Mouse (Mus musculus): ENCODE measurements around the gene Hmgb1. TPM values are rescaled to one million over a fixed set of nuclear protein-coding genes. Genes with fewer than 3 reads are reported as not detected.

The Hmgb1 gene
- polyA plus RNA-seq, 1 experiment: 15.2 TPM

DNA sequence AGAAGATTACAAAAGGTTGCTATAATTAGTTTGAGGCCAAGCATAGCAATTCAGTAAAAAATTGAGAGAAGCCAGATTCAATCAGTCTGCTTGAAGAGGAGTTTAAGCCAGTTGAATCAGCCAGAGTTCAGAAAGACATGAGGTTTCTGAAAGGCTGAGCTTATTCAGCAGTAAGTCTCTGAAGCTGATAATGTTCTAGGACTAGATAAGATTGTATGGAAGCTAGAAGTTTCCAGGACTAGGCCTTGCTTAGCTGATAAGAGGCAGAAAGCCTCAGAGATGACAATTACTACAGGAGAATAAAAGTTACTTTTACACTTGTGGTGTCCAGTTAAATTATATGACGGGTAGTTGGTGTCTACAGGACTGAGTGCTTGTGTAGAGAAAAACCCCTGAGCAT, 5.9 kb upstream of the Hmgb1 start:
- Histone ChIP-seq H3K36me3 (ENCODE audit: control insufficient read depth, insufficient read depth, low read length) (peaks cover 5% of the 10 kb centered on the region), H3K27ac (ENCODE audit: control insufficient read depth, insufficient read depth, low read depth, low read length) (no peak overlapping the region)
- TF ChIP-seq CTCF (IDR thresholded peaks at IDR 0.05; ENCODE audit: control insufficient read depth, insufficient read depth, insufficient replicate concordance, low read depth, low read length): no peak
- no peak for TF ChIP-seq POLR2A (IDR thresholded peaks at IDR 0.05; ENCODE audit: control insufficient read depth, low read depth, low read length)

DNA sequence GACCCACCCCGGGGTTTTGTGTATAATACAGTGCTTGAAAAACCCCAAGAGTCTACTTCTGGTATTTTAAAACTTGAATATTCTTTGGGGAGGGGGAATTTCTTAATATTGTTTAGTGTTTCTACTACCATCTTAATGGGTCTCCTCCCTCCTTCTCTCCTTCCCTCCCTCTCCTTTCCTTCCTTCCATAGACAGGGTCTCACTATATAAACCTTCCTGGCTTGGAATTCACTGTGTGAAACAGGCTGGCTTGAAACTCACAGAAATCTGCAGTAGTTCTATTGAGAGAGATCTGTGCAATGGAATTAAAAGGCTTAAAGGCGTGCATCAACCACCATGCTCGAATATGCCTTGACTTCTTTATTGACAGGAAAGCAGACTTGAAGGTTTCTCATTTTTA, 1.5 kb upstream of the Hmgb1 start:
- H3K4me3 ChIP-seq (ENCODE audit: control insufficient read depth, low read depth, low read length): peak overlapping the region; percentile 5; the same call in 1 of the 2 replicates
- peaks cover 2% of the 10 kb centered on the region for H3K36me3 ChIP-seq (ENCODE audit: control insufficient read depth, insufficient read depth, low read length)

More for the DNA sequence above, 5.9 kb upstream of the Hmgb1 start:
- H3K4me3 ChIP-seq (ENCODE audit: control insufficient read depth, low read depth, low read length): no peak overlapping the region
- H3K27me3 ChIP-seq (ENCODE audit: control insufficient read depth, insufficient read depth, low read length): no peaks in the 10 kb centered on the region
- H3K4me1 ChIP-seq (ENCODE audit: control insufficient read depth, insufficient read depth, low read length): peaks cover 3% of the 10 kb centered on the region

GRCm38 (mm10) chr5:149184844-149185186, 526 bp upstream of the Hmgb1 start:
- Histone ChIP-seq H3K4me3 (ENCODE audit: control insufficient read depth, low read depth, low read length) (peak overlapping the region; percentile 100), H3K4me1 (ENCODE audit: control insufficient read depth, insufficient read depth, low read length) (peaks cover 8% of the 10 kb centered on the region; the same call in 1 of the 2 replicates), H3K36me3 (ENCODE audit: control insufficient read depth, insufficient read depth, low read length) (peaks cover 2% of the 10 kb centered on the region), H3K27me3 (ENCODE audit: control insufficient read depth, insufficient read depth, low read length) (no peaks in the 10 kb centered on the region), H3K27ac (ENCODE audit: control insufficient read depth, insufficient read depth, low read depth, low read length) (peak overlapping the region; percentile 99)
- TF ChIP-seq POLR2A (IDR thresholded peaks at IDR 0.05; ENCODE audit: control insufficient read depth, low read depth, low read length): no peak
- TF ChIP-seq CTCF (IDR thresholded peaks at IDR 0.05; ENCODE audit: control insufficient read depth, insufficient read depth, insufficient replicate concordance, low read depth, low read length): no peak

More for the DNA sequence above, 1.5 kb upstream of the Hmgb1 start:
- TF ChIP-seq POLR2A (IDR thresholded peaks at IDR 0.05; ENCODE audit: control insufficient read depth, low read depth, low read length) (no peak), CTCF (IDR thresholded peaks at IDR 0.05; ENCODE audit: control insufficient read depth, insufficient read depth, insufficient replicate concordance, low read depth, low read length) (no peak)
- no peaks in the 10 kb centered on the region for H3K27me3 ChIP-seq (ENCODE audit: control insufficient read depth, insufficient read depth, low read length)
- no peak overlapping the region for H3K27ac ChIP-seq (ENCODE audit: control insufficient read depth, insufficient read depth, low read depth, low read length)
- peaks cover 6% of the 10 kb centered on the region; the same call in 1 of the 2 replicates for H3K4me1 ChIP-seq (ENCODE audit: control insufficient read depth, insufficient read depth, low read length)

DNA sequence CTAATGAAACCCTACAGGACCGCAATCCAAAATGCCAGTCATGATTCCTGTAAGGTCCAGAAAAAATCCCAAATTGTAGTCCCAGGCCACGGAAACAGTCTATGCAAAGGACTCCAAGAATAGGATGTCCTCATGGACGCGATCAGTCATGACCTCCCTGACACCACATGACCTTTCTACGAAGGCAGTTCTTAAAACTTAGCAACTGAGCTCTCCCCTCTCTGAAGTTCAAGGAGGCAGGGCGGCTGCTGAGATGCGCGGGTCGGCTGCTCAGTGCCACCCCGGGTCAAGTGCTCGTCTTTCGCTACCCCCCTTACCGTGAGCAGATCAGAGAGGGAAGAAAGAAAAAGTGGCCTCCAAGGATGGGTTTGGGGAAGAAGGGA, 577 bp downstream of the Hmgb1 start:
- Histone ChIP-seq H3K27me3 (ENCODE audit: control insufficient read depth, insufficient read depth, low read length) (no peaks in the 10 kb centered on the region), H3K27ac (ENCODE audit: control insufficient read depth, insufficient read depth, low read depth, low read length) (peak overlapping the region; percentile 100), H3K4me1 (ENCODE audit: control insufficient read depth, insufficient read depth, low read length) (peaks cover 8% of the 10 kb centered on the region; the same call in 1 of the 2 replicates), H3K36me3 (ENCODE audit: control insufficient read depth, insufficient read depth, low read length) (no peaks in the 10 kb centered on the region; the same call in none of the 2 replicates), H3K4me3 (ENCODE audit: control insufficient read depth, low read depth, low read length) (peak overlapping the region; percentile 100)
- TF ChIP-seq CTCF (IDR thresholded peaks at IDR 0.05; ENCODE audit: control insufficient read depth, insufficient read depth, insufficient replicate concordance, low read depth, low read length): no peak
- TF ChIP-seq POLR2A (IDR thresholded peaks at IDR 0.05; ENCODE audit: control insufficient read depth, low read depth, low read length): no peak

GRCm38 (mm10) chr5:149183122-149183521, 1.2 kb downstream of the Hmgb1 start:
- no peak overlapping the region for H3K27ac ChIP-seq (ENCODE audit: control insufficient read depth, insufficient read depth, low read depth, low read length)
- peaks cover 8% of the 10 kb centered on the region; the same call in 1 of the 2 replicates for H3K4me1 ChIP-seq (ENCODE audit: control insufficient read depth, insufficient read depth, low read length)
- TF ChIP-seq CTCF (IDR thresholded peaks at IDR 0.05; ENCODE audit: control insufficient read depth, insufficient read depth, insufficient replicate concordance, low read depth, low read length) (no peak), POLR2A (IDR thresholded peaks at IDR 0.05; ENCODE audit: control insufficient read depth, low read depth, low read length) (no peak)
- H3K36me3 ChIP-seq (ENCODE audit: control insufficient read depth, insufficient read depth, low read length): no peaks in the 10 kb centered on the region; the same call in none of the 2 replicates
- no peaks in the 10 kb centered on the region for H3K27me3 ChIP-seq (ENCODE audit: control insufficient read depth, insufficient read depth, low read length)
- no peak overlapping the region for H3K4me3 ChIP-seq (ENCODE audit: control insufficient read depth, low read depth, low read length)

DNA sequence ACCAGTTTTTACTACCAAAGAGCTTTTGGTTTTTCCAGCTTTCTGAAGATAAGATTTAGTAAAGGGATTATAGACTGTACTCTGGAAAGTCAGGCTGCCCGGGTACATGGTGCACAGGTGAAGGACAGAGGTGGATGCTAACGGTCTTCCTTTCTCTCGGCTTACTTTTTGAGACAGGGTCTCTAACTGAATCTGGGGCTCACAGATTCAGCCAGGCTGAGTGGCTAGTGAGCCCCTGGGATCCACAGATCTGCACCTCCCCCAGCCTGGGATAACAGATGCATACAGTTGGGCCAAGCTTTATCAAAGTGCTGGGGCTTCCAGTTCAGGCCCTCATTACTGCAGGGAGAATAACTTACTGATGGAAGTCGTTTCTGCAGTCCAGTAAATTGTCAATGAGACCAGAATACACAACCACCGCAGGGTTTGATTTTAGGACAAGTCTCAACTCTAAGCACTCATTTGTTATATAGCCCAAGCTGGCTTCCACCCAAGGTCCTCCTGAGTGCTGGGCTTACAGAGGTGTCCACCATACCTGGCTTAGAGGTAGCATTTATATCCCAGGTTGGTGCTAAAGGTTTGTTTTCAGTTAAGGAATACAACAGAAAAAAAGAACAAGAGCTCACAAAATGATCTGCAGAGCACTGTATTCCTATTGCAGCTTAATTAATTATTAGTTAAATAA, 2.0 kb downstream of the Hmgb1 start:
- Histone ChIP-seq H3K36me3 (ENCODE audit: control insufficient read depth, insufficient read depth, low read length) (no peaks in the 10 kb centered on the region; the same call in 1 of the 2 replicates), H3K27me3 (ENCODE audit: control insufficient read depth, insufficient read depth, low read length) (no peaks in the 10 kb centered on the region), H3K27ac (ENCODE audit: control insufficient read depth, insufficient read depth, low read depth, low read length) (no peak overlapping the region), H3K4me3 (ENCODE audit: control insufficient read depth, low read depth, low read length) (peak overlapping the region; percentile 61), H3K4me1 (ENCODE audit: control insufficient read depth, insufficient read depth, low read length) (peaks cover 8% of the 10 kb centered on the region; the same call in 1 of the 2 replicates)
- no peak for TF ChIP-seq POLR2A (IDR thresholded peaks at IDR 0.05; ENCODE audit: control insufficient read depth, low read depth, low read length)
- no peak for TF ChIP-seq CTCF (IDR thresholded peaks at IDR 0.05; ENCODE audit: control insufficient read depth, insufficient read depth, insufficient replicate concordance, low read depth, low read length)

- H3K27ac ChIP-seq (ENCODE audit: control insufficient read depth, insufficient read depth, low read depth, low read length): no peak overlapping the region
- TF ChIP-seq CTCF (IDR thresholded peaks at IDR 0.05; ENCODE audit: control insufficient read depth, insufficient read depth, insufficient replicate concordance, low read depth, low read length): no peak
- no peak for TF ChIP-seq POLR2A (IDR thresholded peaks at IDR 0.05; ENCODE audit: control insufficient read depth, low read depth, low read length)
- peaks cover 4% of the 10 kb centered on the region; the same call in 1 of the 2 replicates for H3K4me1 ChIP-seq (ENCODE audit: control insufficient read depth, insufficient read depth, low read length)
- H3K27me3 ChIP-seq (ENCODE audit: control insufficient read depth, insufficient read depth, low read length): no peaks in the 10 kb centered on the region
- H3K4me3 ChIP-seq (ENCODE audit: control insufficient read depth, low read depth, low read length): no peak overlapping the region
- H3K36me3 ChIP-seq (ENCODE audit: control insufficient read depth, insufficient read depth, low read length): no peaks in the 10 kb centered on the region; the same call in 1 of the 2 replicates
Measured at GRCm38 (mm10) chr5:149179826-149180225, 4.5 kb downstream of the Hmgb1 start.
